Mouse (Mus musculus) heart, postnatal 36 days (tissue): ENCODE measurements around the gene Gsc. TPM values are rescaled to one million over a fixed set of nuclear protein-coding genes. Genes with fewer than 3 reads are reported as not detected.

Experiments
- DNase-seq, 2 experiments: peaks; one replicate each; pipeline ENCODE4 v3.0.0; 2021 to 2022
- intact Hi-C: fragments of 180-260 bp; cut with DNase I; formaldehyde crosslinking; loops from one replicate; pipeline ENCODE4 v1.15.1; 2025
- total RNA-seq, 2 experiments: library from RNA; stranded (reverse); gene quantifications; 2 replicates each; pipeline ENCODE4 v1.2.3; 2021

Gsc gene
- not detected for total RNA-seq

GRCm38 (mm10) chr12:104472601-104473424 lies at the start of gene Gsc:
Gsc (minus strand) TSS chr12:104473330.
- DNase-seq, result peak in 1 of 2 experiments; percentile 42
- intact Hi-C loops, result no loop called here

- DNase-seq, result no peak
- intact Hi-C loops, result no loop called here
These were observed 46.6 kb upstream of the Gsc start for GRCm38 (mm10) chr12:104519721-104520120.

- no peak for DNase-seq
- intact Hi-C loops, result no loop called here
These were observed 34.8 kb upstream of the Gsc start for GRCm38 (mm10) chr12:104507911-104508310.

GRCm38 (mm10) chr12:104492009-104492408 lies 18.9 kb upstream of the Gsc start:
- intact Hi-C loops, result loop anchor here (5.0 kb wide), 1 partner anchor 65 kb away; no protein-coding TSS in a partner anchor
- peak; percentile 40 to 54 for DNase-seq

GRCm38 (mm10) chr12:104486205-104486604 lies 13.1 kb upstream of the Gsc start:
- no peak for DNase-seq
- intact Hi-C loops, result no loop called here

- intact Hi-C loops, result no loop called here
- no peak for DNase-seq
These were observed 12.0 kb upstream of the Gsc start for GRCm38 (mm10) chr12:104485161-104485560.

- no peak for DNase-seq
- intact Hi-C loops, result no loop called here
These were observed 7.9 kb upstream of the Gsc start for GRCm38 (mm10) chr12:104481007-104481406.

GRCm38 (mm10) chr12:104478193-104478592 lies 5.1 kb upstream of the Gsc start:
- no peak for DNase-seq
- intact Hi-C loops, result no loop called here

GRCm38 (mm10) chr12:104477501-104477900 lies 4.4 kb upstream of the Gsc start:
- no peak for DNase-seq
- intact Hi-C loops, result no loop called here

GRCm38 (mm10) chr12:104477066-104477465 lies 3.9 kb upstream of the Gsc start:
- intact Hi-C loops, result no loop called here
- DNase-seq, result peak in 1 of 2 experiments; percentile 11

GRCm38 (mm10) chr12:104475946-104476345 lies 2.8 kb upstream of the Gsc start:
- intact Hi-C loops, result no loop called here
- DNase-seq, result peak in 1 of 2 experiments; percentile 11

GRCm38 (mm10) chr12:104474881-104475740 lies 2.0 kb upstream of the Gsc start:
- peak in 1 of 2 experiments; percentile 21 for DNase-seq
- intact Hi-C loops, result no loop called here

GRCm38 (mm10) chr12:104474191-104474871 lies 1.2 kb upstream of the Gsc start:
- DNase-seq, result peak in 1 of 2 experiments; percentile 46
- intact Hi-C loops, result no loop called here

GRCm38 (mm10) chr12:104473492-104473891 lies 362 bp upstream of the Gsc start:
- peak in 1 of 2 experiments; percentile 14 for DNase-seq
- intact Hi-C loops, result no loop called here

GRCm38 (mm10) chr12:104472218-104472525 lies 958 bp downstream of the Gsc start:
- intact Hi-C loops, result no loop called here
- peak in 1 of 2 experiments; percentile 14 for DNase-seq

- peak in 1 of 2 experiments; percentile 9 for DNase-seq
- intact Hi-C loops, result no loop called here
These were observed 1.5 kb downstream of the Gsc start for GRCm38 (mm10) chr12:104471351-104472217.

GRCm38 (mm10) chr12:104470646-104471045 lies 2.5 kb downstream of the Gsc start:
- intact Hi-C loops, result no loop called here

GRCm38 (mm10) chr12:104468783-104469182 lies 4.3 kb downstream of the Gsc start:
- no peak for DNase-seq
- intact Hi-C loops, result no loop called here

More at GRCm38 (mm10) chr12:104470646-104471045, 2.5 kb downstream of the Gsc start:
- DNase-seq, result no peak

GRCm38 (mm10) chr12:104467372-104467771 lies 5.8 kb downstream of the Gsc start:
- intact Hi-C loops, result no loop called here
- DNase-seq, result no peak

GRCm38 (mm10) chr12:104466930-104467329 lies 6.2 kb downstream of the Gsc start:
- intact Hi-C loops, result no loop called here

More at GRCm38 (mm10) chr12:104466930-104467329, 6.2 kb downstream of the Gsc start:
- DNase-seq, result no peak
